ENCODE assay signal across 8 mouse cellular contexts in genomic region chr16:91864646-91865332, GRCm38 (mm10).
DNase-seq lines count a peak whose midpoint lies in the region; ATAC-seq and TF ChIP-seq lines count a peak whose summit lies in the region.

No protein-coding gene starts in this region.

- H3K4me3 ChIP-seq in forebrain, embryonic 13.5 days: no peak overlapping the region
- no peak overlapping the region for H3K4me3 ChIP-seq in forebrain, embryonic 16.5 days (replicated peaks; ENCODE audit: low read length)
- H3K4me3 ChIP-seq in G1E (ENCODE audit: low read depth, low read length): peak overlapping the region; percentile 65; the same call in 1 of the 2 replicates
- H3K4me3 ChIP-seq in heart, embryonic 14.5 days (ENCODE audit: control insufficient read depth in 1 of 2, insufficient read depth in 1 of 2, low read depth in 1 of 2, low read length in 2 of 2): no peak overlapping the region
- peak overlapping the region; percentile 6; the same call in 1 of the 2 replicates for H3K4me3 ChIP-seq in liver, embryonic 16.5 days (ENCODE audit: low read depth, low read length)

- 0 out of 2 replicates have a peak overlapping the region, but pooled peaks have one; percentile 3 for H3K27ac ChIP-seq in forebrain, embryonic 13.5 days
- no peak overlapping the region for H3K27ac ChIP-seq in forebrain, embryonic 16.5 days (ENCODE audit: low read length)
- H3K27ac ChIP-seq in heart, embryonic 14.5 days (replicated peaks in 1 of 2; ENCODE audit: control insufficient read depth in 1 of 2, insufficient read depth in 1 of 2, low read depth in 2 of 2, low read length in 2 of 2): peak overlapping the region; percentile 12 to 45; a peak in 3 of 4 replicates
- peak overlapping the region; percentile 87 for H3K27ac ChIP-seq in liver, embryonic 16.5 days (ENCODE audit: low read length)

- peaks cover 82% of the 10 kb centered on the region for H3K36me3 ChIP-seq in forebrain, embryonic 13.5 days (ENCODE audit: poor library complexity, severe bottlenecking)
- H3K36me3 ChIP-seq in forebrain, embryonic 16.5 days (ENCODE audit: control insufficient read depth, insufficient read depth): peaks cover 22% of the 10 kb centered on the region
- peaks cover 18% of the 10 kb centered on the region for H3K36me3 ChIP-seq in G1E (replicated peaks)
- H3K36me3 ChIP-seq in heart, embryonic 14.5 days (ENCODE audit: control insufficient read depth, insufficient read depth, low read length): peaks cover 41% of the 10 kb centered on the region
- peaks cover 21% of the 10 kb centered on the region for H3K36me3 ChIP-seq in liver, embryonic 16.5 days (ENCODE audit: control insufficient read depth, insufficient read depth)

- H3K9ac ChIP-seq in forebrain, embryonic 13.5 days: no peak overlapping the region
- no peak overlapping the region for H3K9ac ChIP-seq in forebrain, embryonic 16.5 days (replicated peaks; ENCODE audit: low read depth, low read length)
- 0 out of 2 replicates have a peak overlapping the region, but pooled peaks have one; percentile 10 for H3K9ac ChIP-seq in heart, embryonic 14.5 days (ENCODE audit: low read length)
- peak overlapping the region; percentile 34 for H3K9ac ChIP-seq in liver, embryonic 16.5 days (ENCODE audit: low read depth, low read length)

- no peaks in the 10 kb centered on the region for H3K27me3 ChIP-seq in forebrain, embryonic 13.5 days
- no peaks in the 10 kb centered on the region for H3K27me3 ChIP-seq in forebrain, embryonic 16.5 days (replicated peaks; ENCODE audit: control insufficient read depth, insufficient read depth, low read length)
- H3K27me3 ChIP-seq in G1E (ENCODE audit: insufficient read depth, low read length): no peaks in the 10 kb centered on the region
- H3K27me3 ChIP-seq in heart, embryonic 14.5 days (ENCODE audit: control insufficient read depth, insufficient read depth, low read length): no peaks in the 10 kb centered on the region
- no peaks in the 10 kb centered on the region for H3K27me3 ChIP-seq in liver, embryonic 16.5 days (ENCODE audit: control insufficient read depth, insufficient read depth, low read depth, low read length)

- peaks cover 4% of the 10 kb centered on the region; the same call in 1 of the 2 replicates for H3K4me1 ChIP-seq in forebrain, embryonic 13.5 days
- peaks cover 19% of the 10 kb centered on the region; the same call in 1 of the 2 replicates for H3K4me1 ChIP-seq in forebrain, embryonic 16.5 days (replicated peaks; ENCODE audit: control insufficient read depth, insufficient read depth, low read length)
- peaks cover 71% of the 10 kb centered on the region for H3K4me1 ChIP-seq in G1E (ENCODE audit: insufficient read depth, low read depth, low read length)
- peaks cover 37 to 55% of the 10 kb centered on the region in 2 experiments for H3K4me1 ChIP-seq in heart, embryonic 14.5 days (ENCODE audit: control insufficient read depth in 2 of 2, insufficient read depth in 2 of 2, low read length in 2 of 2)
- peaks cover 51% of the 10 kb centered on the region for H3K4me1 ChIP-seq in liver, embryonic 16.5 days (ENCODE audit: control insufficient read depth, low read depth, low read length)

- no peak for TF ChIP-seq CTCF in G1E (IDR thresholded peaks at IDR 0.05; ENCODE audit: low read depth, low read length)

- peak; percentile 89 for DNase-seq in G1E (ENCODE audit: low spot score)
- no peak for DNase-seq in frontal cortex, postnatal 14 days (ENCODE audit: low spot score in 2 of 2)
- DNase-seq in Muller cell, postnatal 12 days (ENCODE audit: inconsistent ontology term): no peak
- DNase-seq in left cerebral cortex, adult 8-10 months (ENCODE audit: low spot score in 2 of 2): no peak

- ATAC-seq in forebrain, embryonic 13.5 days: no peak
- no peak for ATAC-seq in forebrain, embryonic 16.5 days
- peak; percentile 96 for ATAC-seq in G1E (ENCODE audit: extremely low read depth, insufficient number of reproducible peaks, low FRiP score, poor library complexity, severe bottlenecking)
- no peak for ATAC-seq in heart, embryonic 14.5 days (ENCODE audit: insufficient number of reproducible peaks, insufficient read depth, low FRiP score, low read depth)
- peak; percentile 98 for ATAC-seq in liver, embryonic 16.5 days (ENCODE audit: low read depth)

- H3K4me2 ChIP-seq in forebrain, embryonic 13.5 days: no peak overlapping the region
- no peak overlapping the region for H3K4me2 ChIP-seq in forebrain, embryonic 16.5 days (ENCODE audit: low read length)
- H3K4me2 ChIP-seq in heart, embryonic 14.5 days (ENCODE audit: low read length): no peak overlapping the region
- H3K4me2 ChIP-seq in liver, embryonic 16.5 days (ENCODE audit: low read depth, low read length): peak overlapping the region; percentile 54

- WGBS in forebrain, embryonic 13.5 days: 78% methylated on average over 10 of the region's 10 CpGs
- 75% methylated on average over 10 of the region's 10 CpGs for WGBS in forebrain, embryonic 16.5 days
- WGBS in heart, embryonic 14.5 days: 50% methylated on average over 10 of the region's 10 CpGs
- WGBS in liver, embryonic 16.5 days (ENCODE audit: insufficient replicate concordance): 26% methylated on average over 10 of the region's 10 CpGs

- no peaks in the 10 kb centered on the region for H3K9me3 ChIP-seq in forebrain, embryonic 13.5 days (replicated peaks)
- no peaks in the 10 kb centered on the region for H3K9me3 ChIP-seq in forebrain, embryonic 16.5 days (ENCODE audit: control insufficient read depth, low read length)
- no peaks in the 10 kb centered on the region for H3K9me3 ChIP-seq in G1E (replicated peaks)
- H3K9me3 ChIP-seq in heart, embryonic 14.5 days (ENCODE audit: control insufficient read depth, low read length): no peaks in the 10 kb centered on the region
- no peaks in the 10 kb centered on the region for H3K9me3 ChIP-seq in liver, embryonic 16.5 days (replicated peaks; ENCODE audit: control insufficient read depth, low read length)

Comparison
In these comparisons a context has a peak if more than half of its experiments do, and no peak if none do; other contexts are left out.
1. ATAC-seq: peak in G1E (single experiment) and liver, embryonic 16.5 days (single experiment); none in forebrain, embryonic 13.5 days (single experiment), forebrain, embryonic 16.5 days (single experiment) and heart, embryonic 14.5 days (single experiment).
2. H3K4me3 ChIP-seq: peak in G1E (single experiment) and liver, embryonic 16.5 days (single experiment); none in forebrain, embryonic 13.5 days (single experiment), forebrain, embryonic 16.5 days (single experiment) and heart, embryonic 14.5 days (0 of 2).
3. H3K9ac ChIP-seq: peak in heart, embryonic 14.5 days (single experiment) and liver, embryonic 16.5 days (single experiment); none in forebrain, embryonic 13.5 days (single experiment) and forebrain, embryonic 16.5 days (single experiment).